Mouse (Mus musculus): ENCODE data around the gene Tmem132e. TPM values are rescaled to one million over a fixed set of nuclear protein-coding genes. Genes with fewer than 3 reads are reported as not detected.

Tmem132e gene
- polyA plus RNA-seq, 1 experiment from 2014 or later = 0.31 TPM

- no peaks in the 10 kb centered on the region; the same call in 1 of the 2 replicates for H3K27me3 ChIP-seq (ENCODE audit: poor library complexity, severe bottlenecking)
- no peak overlapping the region for H3K27ac ChIP-seq
- H3K4me1 ChIP-seq = no peaks in the 10 kb centered on the region
- no peaks in the 10 kb centered on the region for H3K36me3 ChIP-seq (replicated peaks)
- H3K4me3 ChIP-seq = no peak overlapping the region
- 68% methylated on average over 5 of the region's 5 CpGs for WGBS
- no peaks in the 10 kb centered on the region for H3K9me3 ChIP-seq
- DNase-seq (ENCODE audit: extremely low spot score, low spot score) = no peak
These were observed 63.8 kb downstream of the Tmem132e start for GRCm38 (mm10) chr11:82452516-82452915.

DNA sequence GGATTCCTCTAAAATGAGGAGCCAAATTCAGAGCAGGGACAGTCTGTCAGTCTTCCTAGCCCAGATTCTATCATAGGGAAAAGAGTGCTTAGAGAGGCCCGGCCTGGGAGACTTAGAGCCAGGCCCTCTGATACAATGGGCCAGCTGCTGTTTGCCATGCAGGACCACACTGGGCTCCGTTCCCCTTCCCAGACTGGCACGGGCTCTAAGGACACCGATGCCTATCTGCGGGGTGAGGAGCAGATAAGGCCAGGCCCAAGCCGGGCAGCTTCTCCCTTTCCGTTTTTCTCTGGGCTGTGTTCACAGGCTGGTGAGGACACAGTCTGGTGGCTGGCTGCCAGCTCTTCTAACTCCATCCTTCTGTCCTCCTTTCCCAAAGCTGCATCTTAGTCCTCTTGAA lies 64.5 kb downstream of the Tmem132e start:
- Histone ChIP-seq H3K36me3 (replicated peaks) (no peaks in the 10 kb centered on the region), H3K4me3 (no peak overlapping the region), H3K27ac (no peak overlapping the region), H3K27me3 (ENCODE audit: poor library complexity, severe bottlenecking) (no peaks in the 10 kb centered on the region; the same call in 1 of the 2 replicates), H3K4me1 (no peaks in the 10 kb centered on the region), H3K9me3 (no peaks in the 10 kb centered on the region)
- 83% methylated on average over 7 of the region's 7 CpGs for WGBS
- DNase-seq (ENCODE audit: extremely low spot score, low spot score) = no peak

DNA sequence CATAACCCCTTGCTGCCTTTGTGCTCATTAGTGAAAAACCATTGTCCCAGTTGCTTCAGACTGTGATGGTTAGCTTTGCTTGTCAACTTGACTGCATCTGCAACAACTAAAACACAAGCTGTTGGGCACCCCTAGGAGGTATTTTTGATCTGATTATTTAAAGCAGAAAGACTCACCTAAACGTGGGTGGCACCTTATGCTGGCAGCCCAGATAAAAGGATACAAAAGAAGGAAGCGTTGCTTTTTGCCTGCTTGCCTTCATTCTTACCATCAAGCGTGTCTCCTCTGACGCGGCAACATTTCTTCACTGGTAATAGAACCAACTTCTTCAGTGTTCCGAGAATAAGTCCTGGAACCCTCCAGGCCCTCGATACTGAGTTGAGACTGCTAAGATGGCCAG lies 72.6 kb downstream of the Tmem132e start:
- H3K4me1 ChIP-seq = peaks cover 11% of the 10 kb centered on the region; the same call in 1 of the 2 replicates
- H3K27ac ChIP-seq = no peak overlapping the region
- H3K36me3 ChIP-seq (replicated peaks) = no peaks in the 10 kb centered on the region
- H3K27me3 ChIP-seq (ENCODE audit: poor library complexity, severe bottlenecking) = no peaks in the 10 kb centered on the region
- DNase-seq (ENCODE audit: extremely low spot score, low spot score) = no peak
- 89% methylated on average over 7 of the region's 7 CpGs for WGBS
- H3K9me3 ChIP-seq = no peaks in the 10 kb centered on the region
- no peak overlapping the region for H3K4me3 ChIP-seq

DNA sequence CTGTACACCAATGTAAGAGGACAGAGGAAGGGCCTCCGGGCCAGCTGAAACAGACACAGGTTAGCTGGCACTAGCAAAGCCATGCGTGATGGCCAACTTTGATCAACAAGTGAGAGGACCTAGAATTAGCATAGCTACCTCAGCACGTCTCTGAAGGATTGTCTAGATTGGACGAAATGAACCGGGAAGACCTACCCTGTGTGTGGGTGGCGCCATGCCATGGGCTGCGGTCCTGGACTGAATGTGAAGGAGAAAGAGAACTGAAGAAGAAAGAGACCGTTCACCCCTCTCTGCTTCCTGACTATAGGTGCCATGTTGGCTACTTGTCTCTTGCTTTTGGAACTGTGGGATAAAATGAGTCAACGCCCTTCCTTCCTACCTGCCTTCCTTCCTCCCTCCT lies 76.8 kb downstream of the Tmem132e start:
- DNase-seq (ENCODE audit: extremely low spot score, low spot score) = no peak
- 94% methylated on average over 9 of the region's 9 CpGs for WGBS

GRCm38 (mm10) chr11:82467218-82467617 lies 78.5 kb downstream of the Tmem132e start:
- 93% methylated on average over 7 of the region's 7 CpGs for WGBS

More for the DNA sequence above, 76.8 kb downstream of the Tmem132e start:
- Histone ChIP-seq H3K36me3 (replicated peaks) (no peaks in the 10 kb centered on the region), H3K9me3 (no peaks in the 10 kb centered on the region), H3K27me3 (ENCODE audit: poor library complexity, severe bottlenecking) (0 out of 2 replicates have a peak, but pooled peaks cover 6% of the 10 kb centered on the region), H3K27ac (no peak overlapping the region), H3K4me3 (no peak overlapping the region), H3K4me1 (peaks cover 7% of the 10 kb centered on the region; the same call in 1 of the 2 replicates)

GRCm38 (mm10) chr11:82471076-82471475 lies 82.4 kb downstream of the Tmem132e start:
- Histone ChIP-seq H3K4me3 (no peak overlapping the region), H3K4me1 (peaks cover 25% of the 10 kb centered on the region), H3K27ac (no peak overlapping the region), H3K27me3 (ENCODE audit: poor library complexity, severe bottlenecking) (peaks cover 31% of the 10 kb centered on the region), H3K9me3 (no peaks in the 10 kb centered on the region), H3K36me3 (replicated peaks) (no peaks in the 10 kb centered on the region)
- 84% methylated on average over 1 of the region's 1 CpGs for WGBS
- DNase-seq (ENCODE audit: extremely low spot score, low spot score) = no peak

More at GRCm38 (mm10) chr11:82467218-82467617, 78.5 kb downstream of the Tmem132e start:
- H3K27ac ChIP-seq = no peak overlapping the region
- H3K4me1 ChIP-seq = peaks cover 4% of the 10 kb centered on the region; the same call in 1 of the 2 replicates
- DNase-seq (ENCODE audit: extremely low spot score, low spot score) = no peak
- no peaks in the 10 kb centered on the region for H3K9me3 ChIP-seq
- H3K36me3 ChIP-seq (replicated peaks) = no peaks in the 10 kb centered on the region
- H3K4me3 ChIP-seq = no peak overlapping the region
- peaks cover 19% of the 10 kb centered on the region for H3K27me3 ChIP-seq (ENCODE audit: poor library complexity, severe bottlenecking)

- peak; percentile 21 for DNase-seq (ENCODE audit: extremely low spot score, low spot score)
- WGBS = 32% methylated on average over 12 of the region's 12 CpGs
These were observed 84.5 kb downstream of the Tmem132e start for GRCm38 (mm10) chr11:82473137-82473621.

GRCm38 (mm10) chr11:82476092-82476491 lies 87.4 kb downstream of the Tmem132e start:
- 77% methylated on average over 4 of the region's 4 CpGs for WGBS

More at GRCm38 (mm10) chr11:82473137-82473621, 84.5 kb downstream of the Tmem132e start:
- H3K4me1 ChIP-seq = peaks cover 34% of the 10 kb centered on the region
- peak overlapping the region; percentile 65 for H3K27ac ChIP-seq
- H3K9me3 ChIP-seq = no peaks in the 10 kb centered on the region
- peaks cover 31% of the 10 kb centered on the region for H3K27me3 ChIP-seq (ENCODE audit: poor library complexity, severe bottlenecking)
- H3K4me3 ChIP-seq = no peak overlapping the region
- H3K36me3 ChIP-seq (replicated peaks) = no peaks in the 10 kb centered on the region

DNA sequence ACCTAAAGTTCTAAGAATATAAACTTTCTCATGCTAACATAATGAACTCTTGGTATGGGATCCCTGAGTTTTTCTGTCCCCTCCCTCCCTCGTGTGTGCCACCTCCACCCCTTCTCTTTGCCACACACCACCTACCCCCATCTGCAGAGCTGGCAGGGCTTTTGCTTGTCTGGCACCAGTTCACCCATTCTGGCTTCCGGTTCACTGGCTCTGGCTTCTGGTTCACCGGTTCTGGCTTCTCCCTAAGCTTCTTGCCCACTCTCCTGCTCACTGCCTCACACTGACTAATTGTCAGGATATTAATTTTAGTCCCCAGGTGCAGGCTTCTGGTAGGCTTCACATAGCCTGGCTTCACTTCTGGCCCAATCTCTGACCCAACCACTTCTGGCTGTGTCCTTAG lies 88.7 kb downstream of the Tmem132e start:
- Histone ChIP-seq H3K27me3 (ENCODE audit: poor library complexity, severe bottlenecking) (peaks cover 11% of the 10 kb centered on the region; the same call in 1 of the 2 replicates), H3K4me1 (peaks cover 51% of the 10 kb centered on the region), H3K4me3 (no peak overlapping the region), H3K27ac (no peak overlapping the region), H3K36me3 (replicated peaks) (no peaks in the 10 kb centered on the region), H3K9me3 (no peaks in the 10 kb centered on the region)
- DNase-seq (ENCODE audit: extremely low spot score, low spot score) = no peak
- WGBS = 78% methylated on average over 3 of the region's 3 CpGs

More at GRCm38 (mm10) chr11:82476092-82476491, 87.4 kb downstream of the Tmem132e start:
- no peaks in the 10 kb centered on the region for H3K9me3 ChIP-seq
- peaks cover 23% of the 10 kb centered on the region for H3K27me3 ChIP-seq (ENCODE audit: poor library complexity, severe bottlenecking)
- H3K4me1 ChIP-seq = peaks cover 57% of the 10 kb centered on the region
- no peak overlapping the region for H3K27ac ChIP-seq
- DNase-seq (ENCODE audit: extremely low spot score, low spot score) = no peak
- H3K36me3 ChIP-seq (replicated peaks) = no peaks in the 10 kb centered on the region
- H3K4me3 ChIP-seq = no peak overlapping the region

DNA sequence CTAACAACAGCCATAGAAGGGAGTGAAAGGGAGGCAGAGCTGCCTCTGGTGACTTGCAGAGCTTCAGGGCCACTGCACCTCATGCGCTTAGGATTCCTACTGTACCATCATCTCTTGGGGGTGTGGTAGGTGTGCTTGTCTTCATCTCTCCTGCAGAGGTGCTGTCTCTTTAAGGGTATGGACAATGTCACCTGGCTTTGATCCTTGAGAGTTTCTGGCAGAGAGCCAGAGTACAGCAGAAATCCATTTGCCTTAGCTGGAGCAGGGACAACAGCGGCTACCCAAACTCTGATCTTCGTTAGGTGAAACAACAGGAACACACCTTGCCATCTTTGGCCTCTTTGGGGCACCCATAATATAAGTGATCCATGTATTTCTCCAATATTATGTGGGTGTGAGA lies 92.2 kb downstream of the Tmem132e start:
- WGBS = 95% methylated on average over 3 of the region's 3 CpGs
- Histone ChIP-seq H3K27ac (no peak overlapping the region), H3K4me1 (peaks cover 46% of the 10 kb centered on the region), H3K27me3 (ENCODE audit: poor library complexity, severe bottlenecking) (peaks cover under 1% of the 10 kb centered on the region; the same call in 1 of the 2 replicates), H3K4me3 (no peak overlapping the region), H3K36me3 (replicated peaks) (no peaks in the 10 kb centered on the region), H3K9me3 (no peaks in the 10 kb centered on the region)
- DNase-seq (ENCODE audit: extremely low spot score, low spot score) = no peak

- H3K4me1 ChIP-seq = peaks cover 28% of the 10 kb centered on the region
- no peak overlapping the region for H3K4me3 ChIP-seq
- peak; percentile 21 for DNase-seq (ENCODE audit: extremely low spot score, low spot score)
- H3K9me3 ChIP-seq = no peaks in the 10 kb centered on the region
- 61% methylated on average over 8 of the region's 8 CpGs for WGBS
- H3K27me3 ChIP-seq (ENCODE audit: poor library complexity, severe bottlenecking) = peaks cover 5% of the 10 kb centered on the region; the same call in 1 of the 2 replicates
- H3K27ac ChIP-seq = peak overlapping the region; percentile 56
- H3K36me3 ChIP-seq (replicated peaks) = no peaks in the 10 kb centered on the region
These were observed 98.8 kb downstream of the Tmem132e start for GRCm38 (mm10) chr11:82487359-82488086.

DNA sequence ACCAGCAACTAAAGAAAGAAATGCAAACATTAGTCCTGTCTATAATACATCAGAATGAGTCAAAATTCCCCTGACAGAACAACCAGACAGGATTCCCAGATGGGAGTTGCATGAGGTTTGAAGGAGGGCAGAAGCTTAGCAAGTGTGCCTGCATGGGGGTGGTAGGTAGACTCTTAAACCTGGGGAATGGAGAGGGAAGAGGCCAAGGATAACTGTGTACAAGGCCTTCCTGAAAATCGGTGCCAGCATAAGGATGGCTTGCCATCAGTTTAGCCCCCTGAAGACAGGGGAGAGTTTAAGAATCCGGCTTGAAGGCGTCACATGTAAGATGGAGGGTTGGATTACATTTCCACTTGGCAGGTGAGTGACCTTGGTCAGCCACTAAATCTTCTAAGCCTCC lies 102.2 kb downstream of the Tmem132e start:
- WGBS = 93% methylated on average over 3 of the region's 3 CpGs

More for the DNA sequence above, 102.2 kb downstream of the Tmem132e start:
- H3K9me3 ChIP-seq = no peaks in the 10 kb centered on the region
- peaks cover 5% of the 10 kb centered on the region; the same call in 1 of the 2 replicates for H3K27me3 ChIP-seq (ENCODE audit: poor library complexity, severe bottlenecking)
- no peaks in the 10 kb centered on the region for H3K36me3 ChIP-seq (replicated peaks)
- DNase-seq (ENCODE audit: extremely low spot score, low spot score) = no peak
- H3K4me1 ChIP-seq = peaks cover 14% of the 10 kb centered on the region
- H3K27ac ChIP-seq = no peak overlapping the region
- no peak overlapping the region for H3K4me3 ChIP-seq

Data from forebrain, embryonic 10.5 days (tissue).